Mouse (Mus musculus): ENCODE data around the gene Krt71.

Krt71 gene

DNA sequence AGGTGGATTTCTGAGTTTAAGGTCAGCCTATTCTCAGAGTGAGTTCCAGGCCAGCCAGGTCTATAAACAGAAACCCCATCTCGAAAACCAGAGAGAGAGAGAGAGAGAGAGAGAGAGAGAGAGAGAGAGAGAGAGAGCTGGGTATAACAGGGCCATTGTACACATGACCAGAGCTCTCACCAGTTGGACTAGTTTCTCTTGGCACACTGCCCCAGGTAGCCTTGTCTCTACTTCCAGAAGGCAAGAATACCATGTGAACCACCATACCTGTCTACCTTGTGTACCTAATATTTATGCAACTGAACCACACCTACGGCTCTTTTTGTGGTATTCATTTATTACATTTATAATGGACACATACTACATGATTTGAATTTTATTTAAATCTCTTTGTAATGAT lies 54.7 kb downstream of the Krt71 start:
- no peak for DNase-seq (ENCODE audit: low read depth, low spot score)
